Mouse (Mus musculus) heart, embryonic 11.5 days (tissue): ENCODE results near the gene Ppih. TPM values are rescaled to one million over a fixed set of nuclear protein-coding genes. Genes with fewer than 3 reads are reported as not detected.

Experiments
- ATAC-seq: fragments of 200-750 bp; cut with Nextera tagmentation; replicated peaks from 2 replicates; pipeline ENCODE4 v1.8.0; 2017; ENCODE audit warnings: moderate library complexity; ENCODE audit not compliant: insufficient number of reproducible peaks, low FRiP score, low TSS enrichment
- H3K27ac ChIP-seq: fragments of 300-500 bp; sonication (generic); 2 replicates; pipeline ENCODE4 v1.5.1; 2014; ENCODE audit warnings: mild to moderate bottlenecking, low read depth, low read length
- H3K27me3 ChIP-seq: fragments of 300-500 bp; sonication (generic); 2 replicates; pipeline ENCODE4 v1.6.1; 2014; ENCODE audit warnings: mild to moderate bottlenecking, low read length, mixed read lengths; ENCODE audit not compliant: control insufficient read depth, insufficient read depth
- H3K36me3 ChIP-seq: fragments of 300-500 bp; sonication (generic); 2 replicates; pipeline ENCODE4 v1.6.1; 2014; ENCODE audit warnings: mild to moderate bottlenecking, low read length, moderate library complexity, mixed read lengths; ENCODE audit not compliant: control insufficient read depth, insufficient read depth
- H3K4me1 ChIP-seq: fragments of 300-500 bp; sonication (generic); 2 replicates; pipeline ENCODE4 v1.6.1; 2014; ENCODE audit warnings: low read length; ENCODE audit not compliant: control insufficient read depth, insufficient read depth
- H3K4me2 ChIP-seq: fragments of 300-500 bp; sonication (generic); 2 replicates; pipeline ENCODE4 v1.6.1; 2014; ENCODE audit warnings: mild to moderate bottlenecking, moderate library complexity
- H3K4me3 ChIP-seq: fragments of 300-500 bp; sonication (generic); 2 replicates; pipeline ENCODE4 v1.5.1; 2014; ENCODE audit warnings: low read depth, low read length
- H3K9ac ChIP-seq: fragments of 300-500 bp; sonication (generic); 2 replicates; pipeline ENCODE4 v1.6.1; 2014; ENCODE audit warnings: mild to moderate bottlenecking, low read depth, low read length, moderate library complexity
- H3K9me3 ChIP-seq: fragments of 300-500 bp; sonication (generic); replicated peaks from 2 replicates; pipeline ENCODE4 v1.6.1; 2016; ENCODE audit warnings: low read length; ENCODE audit not compliant: control insufficient read depth
- WGBS: fragments of 180-500 bp; shearing (Covaris S2); extraction: QIAGEN DNeasy Blood & Tissue Kit; methylation state at CpG from one replicate; pipeline ENCODE4 v1.1.7; 2014; ENCODE audit not compliant: insufficient replicate concordance; 5-methylcytosine and 5-hydroxymethylcytosine counted together
- polyA plus RNA-seq: library from polyadenylated mRNA; unstranded; fragments of >200 nt; fragmentation: Nextera tagmentation; extraction: Ambion mirVana; gene quantifications from 2 replicates; pipeline ENCODE4 v1.2.1, GENCODE M21; 2014

Ppih gene
- polyA plus RNA-seq, 1 experiment from 2014 or later, result 70.9 TPM

GRCm38 (mm10) chr4:119255351-119255750, 65.0 kb downstream of the Ppih start, which contains the start of gene Cldn19:
Cldn19 (plus strand) TSS chr4:119255414.
- Histone ChIP-seq H3K4me2 (no peak within 1 kb of the TSS), H3K4me3 (no peak within 1 kb of the TSS), H3K9ac (no peak within 1 kb of the TSS), H3K27me3 (no peaks in the 10 kb centered on the region), H3K27ac (no peak within 1 kb of the TSS), H3K9me3 (no peaks in the 10 kb centered on the region), H3K4me1 (peaks cover 9% of the 10 kb centered on the region; the same call in 1 of the 2 replicates), H3K36me3 (no peaks in the 10 kb centered on the region)
- 79% methylated on average over 12 of the region's 12 CpGs for WGBS
- no peak for ATAC-seq

- no peaks in the 10 kb centered on the region for H3K27me3 ChIP-seq
- peaks cover 9% of the 10 kb centered on the region; the same call in 1 of the 2 replicates for H3K4me1 ChIP-seq
- H3K27ac ChIP-seq, result no peak overlapping the region
- no peak for ATAC-seq
- H3K4me2 ChIP-seq, result no peak overlapping the region
- H3K36me3 ChIP-seq, result no peaks in the 10 kb centered on the region
- H3K4me3 ChIP-seq, result no peak overlapping the region
- no peak overlapping the region for H3K9ac ChIP-seq
- H3K9me3 ChIP-seq, result no peaks in the 10 kb centered on the region
- 41% methylated on average over 9 of the region's 9 CpGs for WGBS
These were observed 66.2 kb downstream of the Ppih start for GRCm38 (mm10) chr4:119254012-119254618.

GRCm38 (mm10) chr4:119252025-119252808, 68.1 kb downstream of the Ppih start:
- no peaks in the 10 kb centered on the region for H3K27me3 ChIP-seq
- no peak overlapping the region for H3K9ac ChIP-seq
- H3K36me3 ChIP-seq, result no peaks in the 10 kb centered on the region
- H3K4me3 ChIP-seq, result no peak overlapping the region
- ATAC-seq, result no peak
- peaks cover 9% of the 10 kb centered on the region; the same call in 1 of the 2 replicates for H3K4me1 ChIP-seq
- 52% methylated on average over 7 of the region's 7 CpGs for WGBS
- no peaks in the 10 kb centered on the region for H3K9me3 ChIP-seq
- no peak overlapping the region for H3K27ac ChIP-seq
- no peak overlapping the region for H3K4me2 ChIP-seq

Other genes with a start within 250 kb of the Ppih start
- 426 and 446 TPM in 2 replicates for gene Slc2a1, start 211.8 kb downstream of the Ppih start, polyA plus RNA-seq
- gene Zfp691, start 146.4 kb downstream of the Ppih start, polyA plus RNA-seq, result 10.9 and 13.7 TPM in 2 replicates
- gene Ermap, start 130.5 kb downstream of the Ppih start, polyA plus RNA-seq, result 34.7 and 58.1 TPM in 2 replicates
- gene Svbp, start 125.2 kb downstream of the Ppih start, polyA plus RNA-seq, result 138 and 143 TPM in 2 replicates
- gene Tmem269, start 102.3 kb downstream of the Ppih start, polyA plus RNA-seq, result not detected in 2 replicates
- 33.2 and 34.7 TPM in 2 replicates for gene AU022252, start 87.8 kb downstream of the Ppih start, polyA plus RNA-seq
- gene P3h1, start 87.6 kb downstream of the Ppih start, polyA plus RNA-seq, result 32.1 and 33.9 TPM in 2 replicates
- not detected in 2 replicates for gene Cldn19, start 65.1 kb downstream of the Ppih start, polyA plus RNA-seq
- gene Ybx1, start 25.9 kb downstream of the Ppih start, polyA plus RNA-seq, result 769 and 780 TPM in 2 replicates
- 3.9 and 4.0 TPM in 2 replicates for gene Ccdc30, start 95.0 kb upstream of the Ppih start, polyA plus RNA-seq
- 26.6 and 27.1 TPM in 2 replicates for gene Ppcs, start 101.9 kb upstream of the Ppih start, polyA plus RNA-seq
- not detected in 2 replicates for gene Zmynd12, start 102.3 kb upstream of the Ppih start, polyA plus RNA-seq
- 5.3 and 6.1 TPM in 2 replicates for gene Rimkla, start 172.1 kb upstream of the Ppih start, polyA plus RNA-seq
- 19.3 and 25.6 TPM in 2 replicates for gene Foxj3, start 216.5 kb upstream of the Ppih start, polyA plus RNA-seq
- 3.0 and 4.2 TPM in 2 replicates for gene Frg2f1, start 219.0 kb upstream of the Ppih start, polyA plus RNA-seq